Comparison of ENCODE assay signal across 9 mouse cellular contexts in genomic region chr12:66853167-66853566, GRCm38 (mm10).
DNase-seq lines count a peak whose midpoint lies in the region; ATAC-seq and TF ChIP-seq lines count a peak whose summit lies in the region.
"Had no signal": no experiment of that assay in that cellular context is flagged by ENCODE, and none has a peak within 500 bp of the region (broad histone marks: within the 10 kb centered on the region; RNA-seq: fewer than 3 reads in every experiment).

No protein-coding gene starts in this region.

- no peak overlapping the region for H3K27ac ChIP-seq in forebrain, embryonic 14.5 days (ENCODE audit: low read depth, low read length)
- no peak overlapping the region for H3K27ac ChIP-seq in forebrain, embryonic 10.5 days
- H3K27ac ChIP-seq in liver, adult 2 months (replicated peaks; ENCODE audit: insufficient read depth, low read depth, low read length), result no peak overlapping the region
- H3K27ac ChIP-seq in liver, embryonic 12.5 days, result no peak overlapping the region
- H3K27ac ChIP-seq: neural tube, embryonic 13.5 days had no signal

- TF ChIP-seq POLR2A in liver, adult 2 months (IDR thresholded peaks at IDR 0.05; ENCODE audit: extremely low read depth, insufficient read depth, low read length), result no peak

- H3K4me2 ChIP-seq in forebrain, embryonic 14.5 days (ENCODE audit: low read length), result no peak overlapping the region
- no peak overlapping the region for H3K4me2 ChIP-seq in liver, embryonic 12.5 days
- H3K4me2 ChIP-seq: neural tube, embryonic 13.5 days had no signal

- no peaks in the 10 kb centered on the region for H3K9me3 ChIP-seq in forebrain, embryonic 14.5 days (replicated peaks; ENCODE audit: control insufficient read depth, low read length)
- no peaks in the 10 kb centered on the region for H3K9me3 ChIP-seq in forebrain, embryonic 10.5 days
- no peaks in the 10 kb centered on the region for H3K9me3 ChIP-seq in liver, embryonic 12.5 days (replicated peaks)
- H3K9me3 ChIP-seq: neural tube, embryonic 13.5 days had no signal

- no peaks in the 10 kb centered on the region for H3K4me1 ChIP-seq in forebrain, embryonic 14.5 days (ENCODE audit: control insufficient read depth, insufficient read depth, low read length)
- H3K4me1 ChIP-seq in forebrain, embryonic 10.5 days, result no peaks in the 10 kb centered on the region
- H3K4me1 ChIP-seq in liver, adult 2 months (ENCODE audit: control insufficient read depth, insufficient read depth, low read length), result no peaks in the 10 kb centered on the region
- no peaks in the 10 kb centered on the region for H3K4me1 ChIP-seq in liver, embryonic 12.5 days
- H3K4me1 ChIP-seq: neural tube, embryonic 13.5 days had no signal

- H3K27me3 ChIP-seq in forebrain, embryonic 14.5 days (replicated peaks; ENCODE audit: control insufficient read depth, insufficient read depth, low read length), result no peaks in the 10 kb centered on the region
- no peaks in the 10 kb centered on the region for H3K27me3 ChIP-seq in forebrain, embryonic 10.5 days (ENCODE audit: poor library complexity, severe bottlenecking)
- no peaks in the 10 kb centered on the region for H3K27me3 ChIP-seq in liver, adult 2 months (ENCODE audit: control insufficient read depth, insufficient read depth, low read length)
- no peaks in the 10 kb centered on the region for H3K27me3 ChIP-seq in liver, embryonic 12.5 days (replicated peaks)
- H3K27me3 ChIP-seq: neural tube, embryonic 13.5 days had no signal

- no peaks in the 10 kb centered on the region for H3K36me3 ChIP-seq in forebrain, embryonic 14.5 days (ENCODE audit: control insufficient read depth, insufficient read depth, low read length)
- no peaks in the 10 kb centered on the region for H3K36me3 ChIP-seq in forebrain, embryonic 10.5 days (replicated peaks)
- no peaks in the 10 kb centered on the region for H3K36me3 ChIP-seq in liver, adult 2 months (ENCODE audit: control insufficient read depth, insufficient read depth, low read length)
- no peaks in the 10 kb centered on the region for H3K36me3 ChIP-seq in liver, embryonic 12.5 days
- H3K36me3 ChIP-seq: neural tube, embryonic 13.5 days had no signal

- 15% methylated on average over 3 of the region's 3 CpGs for WGBS in forebrain, embryonic 14.5 days
- WGBS in forebrain, embryonic 10.5 days, result 20% methylated on average over 3 of the region's 3 CpGs
- 21% methylated on average over 3 of the region's 3 CpGs for WGBS in liver, adult 2 months
- 14% methylated on average over 3 of the region's 3 CpGs for WGBS in liver, embryonic 12.5 days (ENCODE audit: insufficient replicate concordance)

- no peak overlapping the region for H3K9ac ChIP-seq in forebrain, embryonic 14.5 days (ENCODE audit: low read length)
- no peak overlapping the region for H3K9ac ChIP-seq in liver, adult 2 months (ENCODE audit: low read depth, low read length)
- no peak overlapping the region for H3K9ac ChIP-seq in liver, embryonic 12.5 days
- H3K9ac ChIP-seq: neural tube, embryonic 13.5 days had no signal

- DNase-seq in forebrain, embryonic 14.5 days (ENCODE audit: low spot score), result peak; percentile 58
- DNase-seq in forebrain, embryonic 10.5 days (ENCODE audit: extremely low spot score, low spot score), result no peak
- peak; percentile 10 for DNase-seq in liver, adult 2 months (ENCODE audit: extremely low read depth, low read depth, low spot score)
- DNase-seq in MEL-GATA-1-ER (ENCODE audit: extremely low read depth, low read depth), result peak; percentile 6
- DNase-seq in forelimb bud, embryonic 11.5 days (ENCODE audit: low read depth, low spot score), result peak; percentile 29
- no peak for DNase-seq in ovary, postnatal 10 days (ENCODE audit: low spot score)
- DNase-seq in lung, postnatal 10 days, result no peak

- no peak overlapping the region for H3K4me3 ChIP-seq in forebrain, embryonic 14.5 days (ENCODE audit: low read depth, low read length)
- no peak overlapping the region for H3K4me3 ChIP-seq in forebrain, embryonic 10.5 days
- no peak overlapping the region for H3K4me3 ChIP-seq in liver, adult 2 months (ENCODE audit: insufficient read depth, low read depth, low read length)
- H3K4me3 ChIP-seq in liver, embryonic 12.5 days, result no peak overlapping the region
- H3K4me3 ChIP-seq: neural tube, embryonic 13.5 days had no signal

- peak; percentile 35 for TF ChIP-seq CTCF in liver, adult 2 months (IDR thresholded peaks at IDR 0.05; ENCODE audit: low read depth, low read length)

- no peak for ATAC-seq in forebrain, embryonic 14.5 days
- no peak for ATAC-seq in liver, embryonic 12.5 days

- no peaks in the 10 kb centered on the region for H3K79me2 ChIP-seq in liver, adult 2 months (ENCODE audit: control insufficient read depth, insufficient read depth, low read length)

Comparison
In these comparisons a context has a peak if more than half of its experiments do, and no peak if none do; other contexts are left out.
1. DNase-seq: peak in forebrain, embryonic 14.5 days (single experiment), liver, adult 2 months (single experiment), MEL-GATA-1-ER (single experiment) and forelimb bud, embryonic 11.5 days (single experiment); none in forebrain, embryonic 10.5 days (single experiment), ovary, postnatal 10 days (single experiment) and lung, postnatal 10 days (single experiment).